Mouse (Mus musculus) E14TG2a.4 (cell line): Measurements from ENCODE around the gene Gzmd.
A peak's percentile ranks its signal among the peaks of the same experiment; 100 is the strongest.
"Not testable (repeated sequence)": the region's sequence is repeated elsewhere in the genome, so short reads cannot be mapped to it uniquely, and the experiment has no call there.

Source experiments
- H3K27me3 ChIP-seq: 2 replicates; pipeline ENCODE4 v1.6.1; 2014; ENCODE audit warnings: low read length, control low read depth; ENCODE audit not compliant: insufficient read depth
- H3K36me3 ChIP-seq: 2 replicates; pipeline ENCODE4 v1.6.1; 2014; ENCODE audit warnings: low read length, control low read depth; ENCODE audit not compliant: insufficient read depth
- H3K4me1 ChIP-seq: replicated peaks from 2 replicates; pipeline ENCODE4 v1.6.1; 2014; ENCODE audit warnings: low read depth, low read length, control low read depth
- H3K4me3 ChIP-seq: replicated peaks from 2 replicates; pipeline ENCODE4 v1.5.1; 2014; ENCODE audit warnings: mild to moderate bottlenecking, low read length
- H3K9me3 ChIP-seq: 2 replicates; pipeline ENCODE4 v1.6.1; 2014; ENCODE audit warnings: low read length, control low read depth
- CTCF ChIP-seq: conservative IDR thresholded peaks from 2 replicates; pipeline ENCODE4 v1.5.1; 2014; ENCODE audit warnings: low read length
- NANOG ChIP-seq: IDR thresholded peaks from 2 replicates; pipeline ENCODE4 v1.6.1; 2014; ENCODE audit warnings: borderline replicate concordance, low read length, mixed read lengths
- POU5F1 ChIP-seq: IDR thresholded peaks from 2 replicates; pipeline ENCODE4 v1.6.1; 2014; ENCODE audit warnings: low read length, borderline replicate concordance

Gene Gzmd

DNA sequence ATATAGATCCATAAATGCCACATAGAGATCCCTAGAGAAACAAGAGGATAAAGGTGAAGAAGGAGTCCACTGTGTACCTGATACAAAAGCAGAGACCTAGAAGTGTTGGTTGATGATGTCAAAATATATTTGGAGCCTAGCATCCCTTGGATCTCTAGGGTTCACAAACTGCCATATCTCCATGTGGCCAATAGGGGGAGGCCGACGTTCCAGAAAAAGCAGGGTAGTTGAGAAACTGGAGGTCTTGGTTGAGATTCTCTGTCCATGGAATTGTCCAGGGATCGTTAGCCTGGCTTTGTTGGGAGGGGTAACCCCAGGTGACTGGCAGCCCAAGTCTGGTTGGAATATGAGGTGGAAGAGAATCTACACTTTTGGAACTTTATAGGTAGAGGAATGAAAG, 4.1 kb downstream of the Gzmd start:
- H3K9me3 ChIP-seq, result no peaks in the 10 kb centered on the region
- H3K4me1 ChIP-seq, result no peaks in the 10 kb centered on the region
- H3K4me3 ChIP-seq, result no peak overlapping the region
- H3K36me3 ChIP-seq, result no peaks in the 10 kb centered on the region
- TF ChIP-seq POU5F1 (no peak), NANOG (no peak), CTCF (peak; percentile 70)
- H3K27me3 ChIP-seq, result no peaks in the 10 kb centered on the region

DNA sequence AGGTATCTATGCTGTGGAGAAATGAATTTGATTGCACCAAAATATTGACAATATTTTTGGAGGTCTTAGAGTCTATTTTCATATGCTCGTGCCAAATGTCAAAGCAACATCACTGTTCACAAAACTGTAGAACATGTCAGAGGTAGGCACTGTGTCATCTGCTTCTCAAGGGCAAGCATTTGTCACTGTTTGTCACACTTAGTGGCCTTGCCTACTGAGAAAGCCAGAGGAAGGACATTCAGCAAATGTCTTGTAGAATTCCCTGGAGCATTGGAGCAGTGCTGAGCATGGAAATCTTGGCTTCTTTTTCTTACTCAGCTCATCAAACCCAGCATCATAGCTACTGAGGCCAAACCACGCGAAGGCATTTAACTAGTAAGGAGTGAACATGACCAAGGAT, 8.9 kb downstream of the Gzmd start:
- no peaks in the 10 kb centered on the region for H3K9me3 ChIP-seq
- TF ChIP-seq CTCF (no peak), NANOG (no peak), POU5F1 (no peak)
- H3K36me3 ChIP-seq, result no peaks in the 10 kb centered on the region
- H3K4me3 ChIP-seq, result no peak overlapping the region
- no peaks in the 10 kb centered on the region for H3K4me1 ChIP-seq
- peaks cover 4% of the 10 kb centered on the region; the same call in 1 of the 2 replicates for H3K27me3 ChIP-seq

DNA sequence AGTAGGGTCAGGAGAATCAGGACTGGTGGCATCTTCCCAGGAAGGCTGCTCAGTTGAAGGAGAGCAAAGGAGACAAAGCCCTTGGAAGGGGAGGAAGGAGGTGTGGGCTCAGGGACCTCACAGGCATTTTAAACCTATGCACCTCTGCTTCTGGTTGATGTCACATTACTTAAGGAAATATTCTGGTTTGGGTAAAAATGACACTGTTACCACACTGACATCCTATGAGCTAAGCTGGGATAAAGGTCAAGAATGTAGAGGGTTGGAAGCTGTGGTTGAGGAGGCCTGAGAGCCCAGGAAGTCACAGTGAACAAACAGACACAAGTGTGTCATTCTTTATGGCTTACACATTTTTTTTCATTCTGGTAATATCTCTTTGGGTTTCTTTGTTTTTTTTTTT, 11.9 kb downstream of the Gzmd start, which contains the start of gene Gzme:
Gene Gzme, minus strand, starts transcription at position 101 of the 400 bp plus-strand sequence.
- H3K9me3 ChIP-seq, result no peaks in the 10 kb centered on the region
- no peak within 1 kb of the TSS for H3K4me3 ChIP-seq
- no peaks in the 10 kb centered on the region for H3K36me3 ChIP-seq
- no peaks in the 10 kb centered on the region for H3K4me1 ChIP-seq
- no peak for TF ChIP-seq CTCF
- H3K27me3 ChIP-seq, result peaks cover 14% of the 10 kb centered on the region

- not testable (repeated sequence) for H3K4me1 ChIP-seq, H3K36me3 ChIP-seq, H3K9me3 ChIP-seq
- Histone ChIP-seq H3K4me3 (peak overlapping the region; percentile 74), H3K27me3 (peaks cover 14% of the 10 kb centered on the region)
Observed at GRCm38 (mm10) chr14:56115531-56116310, 16.7 kb downstream of the Gzmd start.

GRCm38 (mm10) chr14:56105447-56106180, 26.8 kb downstream of the Gzmd start:
- Histone ChIP-seq H3K36me3 (no peaks in the 10 kb centered on the region), H3K4me3 (no peak overlapping the region), H3K9me3 (no peaks in the 10 kb centered on the region), H3K27me3 (0 out of 2 replicates have a peak, but pooled peaks cover 3% of the 10 kb centered on the region), H3K4me1 (peaks cover 6% of the 10 kb centered on the region; the same call in 1 of the 2 replicates)
- no peak for TF ChIP-seq CTCF
- no peak for TF ChIP-seq NANOG
- no peak for TF ChIP-seq POU5F1

- Histone ChIP-seq H3K36me3 (no peaks in the 10 kb centered on the region), H3K27me3 (0 out of 2 replicates have a peak, but pooled peaks cover 3% of the 10 kb centered on the region), H3K4me3 (no peak overlapping the region), H3K4me1 (peaks cover 10% of the 10 kb centered on the region; the same call in 1 of the 2 replicates), H3K9me3 (no peaks in the 10 kb centered on the region)
- TF ChIP-seq NANOG, result no peak
- TF ChIP-seq POU5F1, result no peak
- TF ChIP-seq CTCF, result no peak
Observed at GRCm38 (mm10) chr14:56105016-56105415, 27.4 kb downstream of the Gzmd start.

DNA sequence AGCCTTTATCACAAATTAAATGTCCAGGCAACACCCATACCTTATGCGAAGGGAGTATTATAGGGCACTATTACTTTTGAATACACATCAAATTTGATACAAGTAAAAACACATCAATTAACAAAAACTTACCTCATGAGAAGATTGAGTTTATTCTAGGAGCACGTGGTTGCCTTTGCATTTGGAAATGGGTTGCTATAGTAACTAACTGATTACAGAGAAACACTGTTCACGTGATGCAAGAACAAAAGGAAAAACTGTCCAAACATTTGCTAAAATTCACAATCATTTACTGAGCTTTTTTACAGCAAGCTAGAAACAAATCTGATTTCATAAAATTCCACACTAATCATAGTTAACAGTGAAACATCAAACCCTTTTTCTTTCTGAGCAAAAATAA, 29.0 kb downstream of the Gzmd start:
- TF ChIP-seq NANOG, result no peak
- TF ChIP-seq CTCF, result no peak
- TF ChIP-seq POU5F1, result no peak
- Histone ChIP-seq H3K27me3 (0 out of 2 replicates have a peak, but pooled peaks cover 3% of the 10 kb centered on the region), H3K36me3 (no peaks in the 10 kb centered on the region)

GRCm38 (mm10) chr14:56102386-56102785, 30.0 kb downstream of the Gzmd start, which contains the start of gene Ctsg:
Gene Ctsg (minus strand): TSS chr14:56102574.
- Histone ChIP-seq H3K4me3 (no peak within 1 kb of the TSS), H3K4me1 (peaks cover 10% of the 10 kb centered on the region; the same call in 1 of the 2 replicates), H3K27me3 (0 out of 2 replicates have a peak, but pooled peaks cover 3% of the 10 kb centered on the region), H3K9me3 (no peaks in the 10 kb centered on the region), H3K36me3 (no peaks in the 10 kb centered on the region)
- no peak for TF ChIP-seq NANOG
- TF ChIP-seq CTCF, result no peak
- no peak for TF ChIP-seq POU5F1

More for the DNA sequence above, 29.0 kb downstream of the Gzmd start:
- Histone ChIP-seq H3K4me1 (peaks cover 10% of the 10 kb centered on the region; the same call in 1 of the 2 replicates), H3K9me3 (no peaks in the 10 kb centered on the region), H3K4me3 (no peak overlapping the region)
